Mouse (Mus musculus): ENCODE results near the gene Igfbp2. TPM values are rescaled to one million over a fixed set of nuclear protein-coding genes. Genes with fewer than 3 reads are reported as not detected.

The Igfbp2 gene
- total RNA-seq (2021) = 10 to 100 TPM; 45.6 to 56.5 TPM
- long read RNA-seq, experiment 1, transcript Igfbp2-201 (4 exons, 1,307 nt) = major isoform, 59 of 62 reads
- long read RNA-seq, experiment 1, partial matches to known transcripts = 0 of 62 reads
- long read RNA-seq, experiment 1, other reads (novel, unspliced or antisense) = 2 of 62 reads
- long read RNA-seq, experiment 2, transcript Igfbp2-201 (4 exons, 1,307 nt) = major isoform, 64 of 65 reads
- long read RNA-seq, experiment 2, partial matches to known transcripts = 0 of 65 reads
- long read RNA-seq, experiment 2, other reads (novel, unspliced or antisense) = 0 of 65 reads

DNA sequence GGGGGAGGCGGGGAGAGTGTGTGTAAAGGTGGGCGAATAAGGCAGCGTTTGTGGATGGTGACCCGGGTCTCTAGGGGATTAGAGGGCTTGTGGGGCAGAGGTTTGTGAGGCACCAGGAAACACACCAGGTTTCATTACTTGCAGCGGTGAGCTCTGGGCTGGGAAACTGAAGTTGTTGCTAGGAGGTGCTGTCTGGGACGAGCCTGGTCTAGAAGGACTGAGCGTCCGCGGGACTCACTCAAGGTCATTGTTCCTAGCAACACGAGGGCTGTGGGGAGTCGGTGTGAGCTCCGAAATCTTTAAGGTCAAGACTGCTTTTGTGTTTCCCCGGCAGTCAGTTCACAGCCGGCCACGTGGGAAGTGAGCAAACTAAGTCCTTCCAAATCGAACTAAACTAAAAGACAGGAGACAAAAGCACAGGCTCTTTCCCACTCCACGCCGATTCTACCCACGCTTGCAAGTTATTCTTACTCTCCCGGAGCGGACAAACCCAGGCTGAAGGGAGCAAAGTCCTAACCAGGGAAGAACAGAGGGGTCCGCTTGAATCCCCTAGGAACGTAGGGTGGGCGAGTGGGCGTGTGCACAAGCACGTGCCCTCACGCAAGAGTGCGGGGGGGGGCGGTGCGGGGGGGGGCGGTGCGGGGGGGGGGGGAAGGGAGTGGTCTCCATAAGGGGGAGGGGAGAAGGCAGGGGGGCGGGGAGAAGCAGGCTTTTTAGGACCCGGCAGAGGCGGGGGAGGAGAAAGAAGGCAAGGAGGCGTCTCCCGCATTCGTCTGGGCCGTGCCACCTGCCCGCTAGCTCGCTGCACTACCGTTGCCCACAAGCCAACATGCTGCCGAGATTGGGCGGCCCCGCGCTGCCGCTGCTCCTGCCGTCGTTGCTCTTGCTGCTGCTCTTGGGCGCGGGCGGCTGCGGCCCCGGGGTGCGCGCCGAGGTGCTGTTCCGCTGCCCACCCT lies at the start of gene Igfbp2:
Gene Igfbp2 (plus strand): TSS at position 753 of the 956 bp plus-strand sequence.
- DNase-seq (ENCODE audit: low spot score in 2 of 2) = peak in 1 of 2 experiments; percentile 28

DNA sequence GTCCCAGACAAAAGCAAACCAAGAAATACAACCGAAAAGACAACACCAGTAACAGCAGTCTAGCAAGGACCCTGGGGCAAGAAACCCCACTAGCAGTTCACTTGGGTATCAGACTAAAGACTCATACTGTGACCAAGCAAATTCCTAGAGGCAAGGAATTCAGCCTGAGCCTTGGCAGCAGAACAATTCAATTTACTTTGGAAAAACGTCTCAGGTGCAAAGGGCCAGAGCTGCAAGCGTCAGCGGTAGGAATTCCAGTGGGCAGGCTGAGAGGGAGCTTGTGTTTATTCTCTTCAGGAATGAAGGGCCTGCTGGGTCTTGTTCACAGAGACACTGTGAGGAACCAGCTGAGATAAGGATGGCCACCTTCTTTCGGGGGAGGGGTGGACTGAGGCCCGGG lies 45.5 kb upstream of the Igfbp2 start:
- no peak for DNase-seq (ENCODE audit: low spot score in 2 of 2)

DNA sequence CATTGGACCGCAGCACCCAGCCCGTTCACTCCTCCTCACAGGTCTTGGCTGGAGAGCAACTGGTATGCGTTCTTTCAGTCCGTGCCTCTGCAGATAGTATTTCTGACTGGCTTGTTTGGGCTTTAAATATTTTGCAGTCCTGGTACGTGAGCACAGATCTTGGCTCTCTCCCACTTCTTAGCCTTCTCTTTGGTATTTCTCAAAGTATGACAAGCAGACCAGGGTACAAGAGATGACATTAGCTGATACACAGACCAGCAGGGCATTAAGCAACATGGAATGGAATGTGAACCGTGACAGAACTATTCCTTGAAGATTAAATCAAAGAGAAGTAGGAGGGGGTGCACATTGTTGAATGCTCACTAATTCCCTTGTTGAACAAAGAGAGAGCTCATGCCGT lies 43.6 kb upstream of the Igfbp2 start:
- no peak for DNase-seq (ENCODE audit: low spot score in 2 of 2)

DNA sequence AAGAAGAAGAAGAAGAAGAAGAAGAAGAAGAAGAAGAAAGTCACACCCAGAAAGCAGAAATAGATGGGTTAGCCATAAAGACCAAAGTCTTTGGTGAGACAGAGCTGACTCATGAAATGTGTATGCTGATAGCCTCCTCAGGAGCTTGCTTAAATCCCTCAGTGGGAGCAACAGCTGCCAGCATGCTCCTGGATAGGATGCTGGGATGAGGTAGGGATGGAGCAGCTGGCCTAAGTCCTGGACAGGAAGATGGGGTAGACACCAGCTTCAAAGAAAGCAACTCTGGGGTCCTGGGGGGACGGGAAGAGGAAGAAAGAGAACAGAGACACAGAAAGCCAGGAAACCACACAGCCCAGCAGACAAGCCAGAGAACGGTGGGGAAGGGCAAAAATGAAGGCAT lies 41.0 kb upstream of the Igfbp2 start:
- DNase-seq (ENCODE audit: low spot score in 2 of 2) = no peak

DNA sequence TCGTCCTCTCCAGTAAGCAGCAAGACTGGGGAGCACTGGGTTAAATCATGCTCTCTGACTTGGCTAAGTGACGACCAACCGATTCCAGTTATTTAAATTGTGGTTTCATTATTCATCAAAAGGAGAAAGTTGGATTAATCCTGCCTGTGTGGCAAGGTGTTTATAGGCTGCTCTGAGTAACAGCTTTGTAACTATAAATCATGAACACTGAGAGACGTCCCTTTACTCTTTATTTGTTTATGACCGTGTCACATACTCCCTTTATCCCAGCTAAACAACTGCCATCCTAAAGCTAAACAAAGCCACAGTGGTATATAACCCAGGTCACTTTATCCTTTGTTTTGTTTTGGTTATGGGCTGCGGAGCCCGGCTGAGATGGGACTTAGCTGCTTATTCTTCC lies 40.3 kb upstream of the Igfbp2 start:
- DNase-seq (ENCODE audit: low spot score in 2 of 2) = no peak

DNA sequence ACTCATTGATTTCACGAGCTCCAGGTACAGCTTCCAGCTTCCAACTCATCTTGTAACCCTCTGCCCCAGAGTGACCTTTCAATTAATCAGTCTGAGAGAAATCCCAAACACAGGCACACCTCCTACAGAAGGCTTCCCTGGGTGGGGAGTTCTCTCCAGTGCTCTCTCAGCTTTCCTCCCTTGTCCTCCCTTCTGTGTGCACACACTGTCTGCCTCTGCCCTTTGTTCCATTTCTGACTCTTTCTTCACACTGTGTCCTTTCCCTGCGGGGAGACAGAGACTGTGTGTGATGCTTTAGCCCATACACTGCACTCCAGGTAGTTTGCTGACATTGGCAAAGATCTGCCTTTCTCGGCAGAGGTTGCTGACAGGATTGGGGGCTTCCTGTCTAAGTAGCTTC lies 33.6 kb upstream of the Igfbp2 start:
- DNase-seq (ENCODE audit: low spot score in 2 of 2) = no peak

DNA sequence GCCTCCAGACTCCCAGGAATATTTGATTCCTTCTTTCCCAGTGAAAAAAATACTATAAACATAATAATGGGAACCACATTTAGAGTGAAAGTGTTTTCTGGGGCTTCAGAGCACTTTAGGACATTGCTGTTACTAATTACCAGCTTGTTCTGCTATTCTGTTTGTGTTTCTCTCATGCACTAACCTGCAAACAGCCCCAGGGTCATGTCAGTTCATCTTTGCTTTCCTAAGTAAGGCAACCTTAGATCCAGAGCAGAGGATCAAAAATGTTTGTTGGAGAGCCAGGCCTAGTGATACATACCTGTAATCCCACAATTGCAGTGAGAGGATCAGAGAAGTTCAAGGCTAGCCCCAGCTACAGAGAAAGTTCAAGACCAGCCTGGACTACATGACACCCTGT lies 32.6 kb upstream of the Igfbp2 start:
- DNase-seq (ENCODE audit: low spot score in 2 of 2) = no peak

DNA sequence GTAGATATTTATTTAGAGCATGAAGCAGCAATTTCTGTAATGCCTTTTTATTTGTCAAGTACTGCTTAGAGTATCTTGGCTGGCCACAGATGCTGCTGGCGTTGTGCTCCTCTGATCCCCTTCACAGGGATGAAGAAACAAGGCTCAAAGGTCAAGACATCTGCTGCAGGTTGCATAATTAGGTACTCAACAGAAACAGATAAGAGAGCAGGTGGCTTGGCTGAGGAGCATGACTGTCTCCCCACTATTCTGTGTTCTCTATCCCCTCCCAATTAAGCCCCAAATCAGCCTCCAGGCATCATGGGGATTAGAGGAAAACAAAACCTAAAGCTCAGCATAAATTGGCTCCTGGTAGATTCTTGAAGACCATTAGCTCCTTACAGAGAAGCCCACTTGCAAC lies 32.0 kb upstream of the Igfbp2 start:
- no peak for DNase-seq (ENCODE audit: low spot score in 2 of 2)

DNA sequence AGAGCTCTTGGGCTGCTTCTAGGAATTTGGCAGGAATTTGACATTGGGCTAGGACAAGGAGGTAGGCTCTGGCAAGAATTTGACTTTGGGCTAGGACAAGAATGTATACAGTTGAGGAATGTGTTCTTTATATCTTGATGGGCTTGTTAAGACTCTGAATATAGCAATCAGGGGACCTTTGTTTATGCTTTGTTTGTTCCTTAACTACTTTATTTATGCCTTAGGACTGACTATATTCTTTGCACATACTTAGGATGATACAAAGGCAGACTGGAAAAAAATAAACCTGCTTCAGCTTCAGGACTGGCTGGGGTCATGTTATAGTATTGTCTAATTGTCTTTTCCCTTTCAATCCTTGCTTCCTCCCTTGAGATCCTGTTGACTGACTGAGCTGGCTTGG lies 31.1 kb upstream of the Igfbp2 start:
- no peak for DNase-seq (ENCODE audit: low spot score in 2 of 2)

DNA sequence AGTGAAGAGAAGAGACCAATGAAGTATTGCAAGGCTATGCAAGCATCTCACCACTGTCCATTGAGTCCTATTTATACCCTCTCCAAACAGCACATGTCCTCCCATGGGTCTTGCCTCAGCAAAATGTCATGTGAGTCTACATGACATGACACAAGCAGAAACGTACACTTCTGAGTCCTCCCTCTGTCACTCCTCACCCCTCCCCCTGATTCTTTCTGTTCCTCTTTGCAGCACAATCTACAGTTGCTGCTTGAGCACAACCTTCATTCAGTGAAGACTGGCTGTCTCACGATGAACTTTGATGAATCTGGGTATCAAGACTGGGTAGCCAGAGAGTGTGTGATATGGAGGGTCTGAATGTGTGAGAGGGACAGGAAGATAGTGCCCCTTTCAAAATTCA lies 28.2 kb upstream of the Igfbp2 start:
- no peak for DNase-seq (ENCODE audit: low spot score in 2 of 2)

DNA sequence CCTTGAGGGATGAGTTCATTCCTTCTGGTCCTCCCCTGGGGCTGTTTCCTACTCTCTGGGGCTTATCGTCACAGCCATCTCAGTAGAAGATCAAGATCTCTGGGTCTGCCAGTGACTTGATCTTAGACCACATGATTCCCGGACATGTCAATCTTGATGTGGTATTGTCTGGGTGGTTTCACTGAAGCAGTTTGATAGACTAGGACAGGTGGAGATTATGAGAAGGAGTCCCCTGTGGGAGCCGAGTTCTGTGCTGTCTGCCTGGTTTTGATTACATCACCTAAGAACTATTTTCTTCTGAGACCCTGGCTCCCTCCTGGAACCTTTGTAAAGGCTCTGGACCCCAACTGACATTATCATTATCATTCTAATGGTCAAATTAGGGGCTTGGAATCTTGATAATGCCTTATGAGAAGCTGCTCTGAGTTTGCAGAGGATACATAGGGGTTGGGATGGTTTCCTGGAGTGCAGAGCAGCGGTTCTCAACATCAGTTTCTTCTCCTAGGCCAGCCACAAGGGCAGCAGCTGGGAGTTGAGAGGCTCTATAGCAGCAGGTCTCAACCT lies 27.1 kb upstream of the Igfbp2 start:
- DNase-seq (ENCODE audit: low spot score in 2 of 2) = no peak

DNA sequence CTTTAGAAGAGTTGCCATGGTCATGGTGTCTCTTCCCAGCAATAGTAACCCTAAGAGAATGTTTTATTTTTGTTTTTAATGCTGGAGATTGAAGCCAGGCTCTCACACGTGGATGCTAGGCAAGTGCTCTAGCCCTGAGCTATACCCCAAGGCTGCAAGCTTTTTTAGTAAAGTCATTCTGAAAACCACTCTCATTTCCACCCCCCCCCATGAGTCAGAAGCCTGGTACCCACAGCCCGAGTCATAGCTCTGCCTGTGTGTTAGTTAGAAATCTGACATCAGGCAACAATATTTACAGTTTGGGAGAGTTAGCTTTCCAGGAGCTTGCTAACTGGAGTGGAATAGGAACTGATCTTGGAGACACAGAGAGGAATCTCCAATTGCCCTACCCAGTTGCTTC lies 25.9 kb upstream of the Igfbp2 start:
- DNase-seq (ENCODE audit: low spot score in 2 of 2) = no peak

DNA sequence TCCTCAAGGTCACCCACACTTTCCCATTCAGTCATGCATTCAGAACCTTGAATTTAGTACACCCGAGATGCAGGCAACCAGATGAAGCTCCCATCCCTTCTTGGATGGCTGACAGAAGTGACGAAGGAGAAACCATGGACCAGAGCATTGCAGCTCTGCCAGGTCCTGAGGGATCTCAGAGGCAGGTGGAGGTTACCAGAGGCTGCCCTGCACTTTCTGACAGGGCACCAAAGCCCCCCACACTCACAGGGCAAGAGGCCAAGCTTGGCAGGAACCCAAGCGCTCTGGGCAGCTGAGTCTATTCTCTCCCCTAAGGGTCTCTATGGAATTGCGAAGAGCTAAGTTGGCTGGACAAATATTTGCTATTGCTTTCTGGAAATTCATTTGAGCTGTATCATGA lies 20.3 kb upstream of the Igfbp2 start:
- no peak for DNase-seq (ENCODE audit: low spot score in 2 of 2)

DNA sequence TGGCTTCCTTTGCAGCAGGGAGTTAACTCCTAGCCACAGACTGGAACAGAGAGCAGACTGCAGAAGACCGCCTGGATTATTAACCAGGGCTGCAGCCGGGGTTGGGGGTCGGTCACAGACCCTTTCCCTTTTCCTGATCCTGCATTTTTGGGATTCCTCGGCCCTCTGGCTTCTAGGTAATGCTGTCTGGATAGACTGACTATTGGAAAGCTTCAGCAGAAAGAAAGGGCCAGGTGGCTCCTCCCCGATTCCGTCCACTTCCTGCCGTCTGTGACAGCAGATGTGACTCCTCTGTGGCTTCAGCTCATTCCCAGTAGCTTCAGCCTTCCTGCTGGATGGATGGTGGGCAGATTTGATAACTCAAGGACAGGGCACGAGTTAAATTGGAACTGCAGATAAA lies 19.3 kb upstream of the Igfbp2 start:
- no peak for DNase-seq (ENCODE audit: low spot score in 2 of 2)

DNA sequence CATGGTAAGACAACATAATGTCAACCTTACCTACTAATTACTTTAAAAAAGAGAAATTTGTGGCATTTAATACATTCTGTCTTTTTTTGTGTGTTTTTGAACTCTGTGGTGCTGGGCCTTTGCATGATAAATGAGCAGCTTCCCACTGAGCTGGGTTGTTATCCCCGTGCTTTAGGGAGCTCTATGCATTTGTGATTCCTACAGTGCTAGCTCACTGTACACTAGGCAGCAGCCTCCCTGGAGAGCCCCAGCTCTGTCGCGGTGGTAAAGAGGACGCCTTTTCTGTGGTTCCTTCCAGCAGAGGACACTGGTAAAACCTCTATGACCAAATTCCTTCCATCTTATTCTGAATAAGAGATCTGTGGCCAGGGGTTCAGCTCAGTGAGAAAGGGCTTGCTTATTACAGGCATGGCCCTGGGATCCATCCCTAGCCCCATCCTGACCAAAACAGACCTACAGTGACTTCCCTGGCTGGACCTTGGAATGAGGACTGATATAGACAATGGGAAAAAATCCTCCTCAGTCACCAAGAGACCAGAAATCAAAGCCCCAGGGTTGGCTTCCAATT lies 18.7 kb upstream of the Igfbp2 start:
- DNase-seq (ENCODE audit: low spot score in 2 of 2) = no peak

DNA sequence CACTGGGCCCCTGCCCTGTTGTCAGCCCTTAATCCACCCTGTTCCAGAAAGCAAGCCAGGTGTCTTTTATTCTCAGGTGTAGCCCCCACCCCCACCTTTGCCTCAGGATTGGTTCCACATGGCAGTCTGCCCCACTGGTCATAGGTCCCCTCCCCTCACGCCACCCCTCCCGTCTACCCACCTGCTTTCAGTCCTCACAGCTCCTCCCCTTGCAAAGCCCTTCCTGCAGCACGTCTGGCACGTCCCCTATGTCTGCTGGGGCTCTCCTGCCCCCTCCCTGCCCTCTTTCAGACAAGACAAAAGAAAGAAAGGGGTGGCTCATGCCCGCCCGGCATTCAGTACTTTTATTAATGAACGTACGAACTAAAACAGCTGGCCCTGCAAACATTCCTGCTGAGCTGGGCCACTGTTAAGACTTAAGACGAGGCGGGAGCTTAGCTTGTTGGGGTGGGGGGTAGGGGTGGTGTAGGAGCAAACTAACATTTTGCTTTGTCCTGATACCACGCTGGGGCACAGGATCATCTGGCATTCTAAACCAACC lies 18.2 kb upstream of the Igfbp2 start:
- no peak for DNase-seq (ENCODE audit: low spot score in 2 of 2)

DNA sequence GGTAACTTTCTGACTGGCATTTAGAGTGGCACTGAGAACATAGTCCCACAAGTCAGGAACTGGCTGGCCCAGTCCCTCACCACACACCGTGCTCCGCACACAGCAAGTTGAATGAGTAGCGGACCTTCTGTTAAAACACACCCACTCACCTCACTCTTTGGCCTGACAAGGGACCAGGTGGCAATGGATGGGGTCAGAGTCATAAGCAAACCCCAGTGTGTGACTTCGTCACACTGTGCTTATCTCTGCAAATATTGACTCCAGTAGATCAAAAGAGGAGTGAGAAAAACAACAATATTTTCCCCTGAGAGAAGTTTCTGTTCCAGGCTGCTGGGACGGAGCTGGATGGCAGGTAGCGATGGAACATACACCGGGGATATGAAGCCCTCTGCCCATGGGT lies 15.0 kb upstream of the Igfbp2 start:
- DNase-seq (ENCODE audit: low spot score in 2 of 2) = no peak

DNA sequence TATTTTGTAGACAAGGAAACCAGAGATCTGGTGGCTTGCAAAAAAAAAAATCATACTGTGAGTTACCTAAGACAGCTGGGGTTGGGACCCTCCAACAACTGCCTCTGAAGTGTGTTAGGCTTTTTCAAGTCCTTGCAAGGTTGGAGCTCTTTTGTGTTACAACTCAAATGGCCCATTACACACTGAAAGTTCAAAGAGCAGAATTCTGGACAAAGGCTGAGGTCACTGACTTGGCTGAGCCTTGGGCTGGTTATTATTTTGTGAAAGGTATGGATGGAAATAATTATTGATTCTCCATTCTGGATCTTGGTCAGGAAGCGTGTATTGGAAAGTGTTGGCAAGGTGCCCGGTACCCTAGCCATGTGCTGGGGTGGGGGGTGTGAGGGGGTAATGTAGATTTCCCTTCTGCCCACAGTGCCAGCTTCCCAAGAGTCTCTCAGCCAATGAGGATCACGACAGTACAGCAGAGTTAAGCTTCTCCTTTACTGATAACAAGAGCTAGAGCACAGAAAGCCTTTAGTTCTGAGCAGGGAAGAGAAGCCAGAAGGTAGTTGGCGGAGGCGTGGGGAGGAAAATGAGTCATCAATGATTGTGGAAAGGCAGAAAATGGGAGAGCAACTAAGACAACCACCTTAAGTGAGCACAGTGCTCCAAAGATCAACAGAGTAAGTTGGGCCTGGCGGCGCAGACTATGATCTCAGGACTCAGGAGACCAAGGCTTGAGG lies 14.2 kb upstream of the Igfbp2 start:
- no peak for DNase-seq (ENCODE audit: low spot score in 2 of 2)

DNA sequence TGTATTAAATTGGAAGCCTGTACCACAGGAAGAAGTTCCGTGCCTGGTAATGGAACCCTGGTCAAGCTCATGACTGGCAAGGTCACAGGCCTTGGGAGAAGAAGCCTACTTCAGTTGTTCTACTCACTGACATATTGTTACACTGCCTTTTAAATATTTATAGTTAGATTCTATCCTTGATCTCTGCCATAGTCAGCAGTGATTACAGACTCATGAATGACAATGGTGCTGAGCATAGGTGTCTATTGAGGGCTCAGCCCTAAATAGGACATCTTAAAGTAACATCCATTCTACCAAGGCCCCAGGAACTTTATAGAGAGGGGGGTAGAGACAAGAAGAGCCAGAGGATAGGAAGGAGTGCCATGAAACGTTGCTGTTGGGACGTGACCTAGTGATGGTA lies 13.2 kb upstream of the Igfbp2 start:
- no peak for DNase-seq (ENCODE audit: low spot score in 2 of 2)

DNA sequence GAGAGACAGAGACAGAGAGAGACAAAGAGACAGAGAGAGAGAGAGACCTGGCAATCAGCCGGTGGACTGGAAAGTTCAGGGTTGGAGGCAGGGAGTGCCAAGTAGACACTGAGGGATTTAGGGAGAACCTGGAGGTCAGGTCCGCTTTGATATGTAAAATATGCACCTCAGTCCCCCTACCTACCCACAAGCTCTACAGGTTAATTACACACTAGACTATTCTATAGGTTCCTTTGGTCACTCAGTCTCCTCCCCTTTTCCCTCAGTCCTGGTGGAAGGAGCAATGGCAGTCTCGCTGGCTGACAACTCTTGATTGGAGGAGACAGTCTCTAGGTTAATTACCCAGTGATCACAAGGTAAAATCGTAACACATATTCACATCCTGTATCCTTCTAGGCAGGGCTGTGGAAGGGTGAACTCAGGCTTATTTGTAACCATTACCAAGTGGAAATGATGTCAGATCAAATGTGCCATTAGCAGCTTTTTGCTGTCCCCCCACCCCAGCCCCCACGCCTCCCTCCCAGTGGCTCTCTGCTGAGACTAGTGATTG lies 11.1 kb upstream of the Igfbp2 start:
- no peak for DNase-seq (ENCODE audit: low spot score in 2 of 2)
